Mouse (Mus musculus): ENCODE data around the gene Rpap3. TPM values are rescaled to one million over a fixed set of nuclear protein-coding genes. Genes with fewer than 3 reads are reported as not detected.

Rpap3 gene
- polyA plus RNA-seq, 1 experiment = 22.4 TPM

DNA sequence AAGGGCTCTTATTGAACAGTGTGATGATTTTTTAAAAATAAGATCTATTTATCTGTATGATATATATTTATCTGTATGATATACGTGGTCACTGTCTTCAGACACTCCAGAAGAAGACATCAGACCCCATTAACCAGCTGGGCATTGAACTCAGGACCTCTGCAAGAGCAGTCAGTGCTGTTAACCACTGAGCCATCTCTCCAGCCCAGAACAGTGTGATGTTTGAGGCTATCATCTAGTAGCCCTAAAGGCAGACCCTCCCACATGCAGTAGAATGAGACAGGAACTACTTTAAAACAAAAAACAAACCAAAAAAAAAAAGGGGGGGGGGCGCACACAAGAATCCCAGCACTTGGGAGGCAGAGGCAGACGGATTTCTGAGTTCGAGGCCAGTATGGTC lies 41.9 kb upstream of the Rpap3 start:
- no peak overlapping the region for H3K27ac ChIP-seq (ENCODE audit: insufficient read depth, low read length)

GRCm38 (mm10) chr15:97746748-97747147 lies 41.1 kb upstream of the Rpap3 start:
- TF ChIP-seq CTCF (IDR thresholded peaks at IDR 0.05; ENCODE audit: borderline replicate concordance, insufficient read depth, low read length) = no peak
- TF ChIP-seq POLR2A (IDR thresholded peaks at IDR 0.05; ENCODE audit: low read depth, low read length) = no peak
- no peak overlapping the region for H3K27ac ChIP-seq (ENCODE audit: insufficient read depth, low read length)
- H3K4me3 ChIP-seq (ENCODE audit: insufficient read depth, low read length) = no peak overlapping the region
- peaks cover 4% of the 10 kb centered on the region; the same call in 1 of the 2 replicates for H3K4me1 ChIP-seq (ENCODE audit: control insufficient read depth, insufficient read depth, low read length)

More for the DNA sequence above, 41.9 kb upstream of the Rpap3 start:
- peaks cover 4% of the 10 kb centered on the region; the same call in 1 of the 2 replicates for H3K4me1 ChIP-seq (ENCODE audit: control insufficient read depth, insufficient read depth, low read length)
- TF ChIP-seq POLR2A (IDR thresholded peaks at IDR 0.05; ENCODE audit: low read depth, low read length) (no peak), CTCF (IDR thresholded peaks at IDR 0.05; ENCODE audit: borderline replicate concordance, insufficient read depth, low read length) (no peak)
- H3K4me3 ChIP-seq (ENCODE audit: insufficient read depth, low read length) = no peak overlapping the region

GRCm38 (mm10) chr15:97746278-97746677 lies 40.7 kb upstream of the Rpap3 start:
- no peak overlapping the region for H3K4me3 ChIP-seq (ENCODE audit: insufficient read depth, low read length)
- no peak overlapping the region for H3K27ac ChIP-seq (ENCODE audit: insufficient read depth, low read length)
- TF ChIP-seq POLR2A (IDR thresholded peaks at IDR 0.05; ENCODE audit: low read depth, low read length) (no peak), CTCF (IDR thresholded peaks at IDR 0.05; ENCODE audit: borderline replicate concordance, insufficient read depth, low read length) (no peak)
- peaks cover 4% of the 10 kb centered on the region; the same call in 1 of the 2 replicates for H3K4me1 ChIP-seq (ENCODE audit: control insufficient read depth, insufficient read depth, low read length)

DNA sequence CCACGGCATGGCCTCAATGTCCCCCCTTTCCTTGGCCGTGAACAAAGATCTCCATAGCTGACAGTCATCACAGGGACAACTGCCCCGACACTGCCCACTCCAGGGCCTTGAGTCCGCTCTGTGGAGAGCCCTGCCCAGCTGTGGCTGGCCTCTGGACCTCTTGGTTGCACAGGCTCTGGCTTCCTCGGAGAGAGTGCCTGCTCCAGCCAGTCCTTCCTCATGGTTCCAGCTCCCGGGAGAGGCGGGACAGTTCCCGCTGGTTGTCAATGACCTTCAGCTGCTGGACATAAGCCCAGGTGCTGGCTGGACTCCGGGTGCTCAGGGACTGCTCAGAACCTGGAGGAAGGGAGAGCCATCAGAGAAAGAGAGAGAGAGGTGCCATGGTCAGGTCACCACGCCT lies 39.7 kb upstream of the Rpap3 start:
- Histone ChIP-seq H3K4me3 (ENCODE audit: insufficient read depth, low read length) (no peak overlapping the region), H3K4me1 (ENCODE audit: control insufficient read depth, insufficient read depth, low read length) (no peaks in the 10 kb centered on the region), H3K27ac (ENCODE audit: insufficient read depth, low read length) (no peak overlapping the region)
- TF ChIP-seq CTCF (IDR thresholded peaks at IDR 0.05; ENCODE audit: borderline replicate concordance, insufficient read depth, low read length) (no peak), POLR2A (IDR thresholded peaks at IDR 0.05; ENCODE audit: low read depth, low read length) (no peak)

DNA sequence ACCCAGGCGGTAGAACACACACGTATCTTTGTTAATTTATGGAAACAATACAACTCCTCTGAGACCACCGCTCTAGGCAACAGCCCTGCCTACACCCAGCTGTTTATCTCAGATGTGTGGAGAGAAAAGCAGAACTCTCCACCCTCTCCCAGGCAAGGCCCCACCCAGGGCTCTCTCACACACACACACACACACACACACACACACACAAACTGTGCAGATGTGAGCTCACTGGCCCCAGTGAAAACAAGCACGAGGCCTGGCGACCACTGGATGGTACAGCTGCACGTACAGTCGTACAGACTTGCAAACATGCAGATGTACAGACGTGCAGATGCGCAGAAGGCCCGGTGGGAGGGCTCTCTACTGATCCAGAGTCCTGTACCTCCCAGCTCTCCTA lies 39.3 kb upstream of the Rpap3 start:
- H3K4me1 ChIP-seq (ENCODE audit: control insufficient read depth, insufficient read depth, low read length) = no peaks in the 10 kb centered on the region
- no peak overlapping the region for H3K4me3 ChIP-seq (ENCODE audit: insufficient read depth, low read length)
- no peak for TF ChIP-seq CTCF (IDR thresholded peaks at IDR 0.05; ENCODE audit: borderline replicate concordance, insufficient read depth, low read length)
- no peak for TF ChIP-seq POLR2A (IDR thresholded peaks at IDR 0.05; ENCODE audit: low read depth, low read length)
- H3K27ac ChIP-seq (ENCODE audit: insufficient read depth, low read length) = no peak overlapping the region

DNA sequence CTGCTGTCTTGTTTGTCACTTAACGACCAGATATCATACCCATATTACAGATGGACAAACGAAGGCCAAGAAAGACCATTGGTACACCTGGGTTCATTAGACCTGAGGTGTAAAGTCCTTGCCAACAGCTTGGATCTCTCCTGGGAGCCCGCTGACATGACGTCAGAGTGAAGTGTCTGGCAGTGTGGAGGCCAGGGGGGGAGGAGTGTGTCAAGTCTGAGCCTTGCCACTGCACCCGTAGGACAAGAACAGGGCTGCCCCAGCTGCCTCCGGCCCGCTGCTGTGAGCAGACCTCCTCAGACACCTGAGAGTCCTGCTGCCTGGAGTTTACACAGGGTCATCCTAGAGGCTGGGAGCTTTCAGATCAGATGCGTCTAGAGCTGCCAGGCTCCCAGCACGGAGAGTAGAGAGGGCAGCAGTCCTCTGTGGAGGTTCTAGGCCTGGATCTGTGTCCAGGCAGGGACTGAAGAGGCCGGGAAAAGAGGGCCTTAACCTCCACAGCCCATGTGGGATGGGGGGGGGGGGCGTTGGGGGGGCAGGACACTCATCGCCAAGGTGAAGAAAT lies 38.4 kb upstream of the Rpap3 start:
- no peaks in the 10 kb centered on the region for H3K4me1 ChIP-seq (ENCODE audit: control insufficient read depth, insufficient read depth, low read length)
- no peak for TF ChIP-seq POLR2A (IDR thresholded peaks at IDR 0.05; ENCODE audit: low read depth, low read length)
- no peak for TF ChIP-seq CTCF (IDR thresholded peaks at IDR 0.05; ENCODE audit: borderline replicate concordance, insufficient read depth, low read length)
- H3K4me3 ChIP-seq (ENCODE audit: insufficient read depth, low read length) = no peak overlapping the region
- H3K27ac ChIP-seq (ENCODE audit: insufficient read depth, low read length) = no peak overlapping the region

DNA sequence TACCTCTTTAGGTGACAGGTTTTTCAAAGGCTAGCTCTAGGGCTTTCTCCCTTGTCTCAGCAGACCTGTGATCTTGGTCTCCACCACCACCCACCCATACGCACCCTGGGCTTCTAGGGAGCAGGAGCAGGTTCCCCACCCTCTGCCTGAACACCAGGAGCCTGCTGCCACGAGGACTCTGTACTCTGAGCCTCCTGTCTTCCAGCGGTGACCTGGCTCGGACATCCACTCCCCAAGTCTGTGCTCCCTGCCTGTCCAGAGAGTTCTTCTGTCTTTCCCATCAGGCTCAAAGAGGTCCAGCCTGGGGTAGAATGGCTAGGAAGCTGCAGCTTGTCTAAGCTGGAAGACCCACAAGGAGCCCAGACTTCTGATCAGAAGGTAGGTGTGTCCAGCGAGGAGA lies 37.6 kb upstream of the Rpap3 start:
- H3K4me3 ChIP-seq (ENCODE audit: insufficient read depth, low read length) = no peak overlapping the region
- no peak for TF ChIP-seq POLR2A (IDR thresholded peaks at IDR 0.05; ENCODE audit: low read depth, low read length)
- no peak for TF ChIP-seq CTCF (IDR thresholded peaks at IDR 0.05; ENCODE audit: borderline replicate concordance, insufficient read depth, low read length)
- no peaks in the 10 kb centered on the region for H3K4me1 ChIP-seq (ENCODE audit: control insufficient read depth, insufficient read depth, low read length)
- no peak overlapping the region for H3K27ac ChIP-seq (ENCODE audit: insufficient read depth, low read length)

- Histone ChIP-seq H3K27ac (ENCODE audit: insufficient read depth, low read length) (no peak overlapping the region), H3K4me1 (ENCODE audit: control insufficient read depth, insufficient read depth, low read length) (no peaks in the 10 kb centered on the region), H3K4me3 (ENCODE audit: insufficient read depth, low read length) (no peak overlapping the region)
- TF ChIP-seq CTCF (IDR thresholded peaks at IDR 0.05; ENCODE audit: borderline replicate concordance, insufficient read depth, low read length) (no peak), POLR2A (IDR thresholded peaks at IDR 0.05; ENCODE audit: low read depth, low read length) (peak; percentile 42)
Measured at GRCm38 (mm10) chr15:97742600-97742999, 37.0 kb upstream of the Rpap3 start.

GRCm38 (mm10) chr15:97742074-97742473 lies 36.4 kb upstream of the Rpap3 start:
- no peaks in the 10 kb centered on the region for H3K4me1 ChIP-seq (ENCODE audit: control insufficient read depth, insufficient read depth, low read length)
- TF ChIP-seq POLR2A (IDR thresholded peaks at IDR 0.05; ENCODE audit: low read depth, low read length) (no peak), CTCF (IDR thresholded peaks at IDR 0.05; ENCODE audit: borderline replicate concordance, insufficient read depth, low read length) (no peak)
- no peak overlapping the region for H3K27ac ChIP-seq (ENCODE audit: insufficient read depth, low read length)
- no peak overlapping the region for H3K4me3 ChIP-seq (ENCODE audit: insufficient read depth, low read length)

GRCm38 (mm10) chr15:97741662-97742061 lies 36.0 kb upstream of the Rpap3 start:
- H3K27ac ChIP-seq (ENCODE audit: insufficient read depth, low read length) = no peak overlapping the region
- TF ChIP-seq POLR2A (IDR thresholded peaks at IDR 0.05; ENCODE audit: low read depth, low read length) (no peak), CTCF (IDR thresholded peaks at IDR 0.05; ENCODE audit: borderline replicate concordance, insufficient read depth, low read length) (no peak)
- H3K4me1 ChIP-seq (ENCODE audit: control insufficient read depth, insufficient read depth, low read length) = no peaks in the 10 kb centered on the region
- H3K4me3 ChIP-seq (ENCODE audit: insufficient read depth, low read length) = no peak overlapping the region
